Mouse (Mus musculus): ENCODE results near the gene Scgb1b20.
"Not testable (repeated sequence)": the region's sequence is repeated elsewhere in the genome, so short reads cannot be mapped to it uniquely, and the experiment has no call there.

Scgb1b20 gene

DNA sequence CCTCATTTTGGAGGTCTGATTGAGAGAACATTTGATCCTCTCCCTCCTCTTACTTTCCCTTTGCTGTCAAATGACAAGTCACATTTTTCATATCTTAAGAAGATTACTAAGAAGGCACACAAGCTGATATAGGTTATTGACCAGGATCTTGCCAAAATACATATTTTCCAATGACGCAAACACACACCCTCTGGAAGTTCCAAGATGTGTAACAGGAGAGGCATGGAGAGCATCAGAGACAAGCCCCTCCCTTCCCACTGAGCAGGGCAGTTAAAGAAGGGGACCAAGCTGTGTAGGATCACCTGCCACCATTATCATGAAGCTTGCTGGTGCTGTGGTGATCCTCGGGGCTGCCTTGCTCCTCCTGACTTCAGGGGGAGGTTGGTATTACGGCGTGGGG is at the start of gene Scgb1b20:
Gene Scgb1b20, plus strand, starts transcription at position 301 of the 400 bp plus-strand sequence.
- DNase-seq (ENCODE audit: low spot score in 2 of 2) = not testable (repeated sequence)

DNA sequence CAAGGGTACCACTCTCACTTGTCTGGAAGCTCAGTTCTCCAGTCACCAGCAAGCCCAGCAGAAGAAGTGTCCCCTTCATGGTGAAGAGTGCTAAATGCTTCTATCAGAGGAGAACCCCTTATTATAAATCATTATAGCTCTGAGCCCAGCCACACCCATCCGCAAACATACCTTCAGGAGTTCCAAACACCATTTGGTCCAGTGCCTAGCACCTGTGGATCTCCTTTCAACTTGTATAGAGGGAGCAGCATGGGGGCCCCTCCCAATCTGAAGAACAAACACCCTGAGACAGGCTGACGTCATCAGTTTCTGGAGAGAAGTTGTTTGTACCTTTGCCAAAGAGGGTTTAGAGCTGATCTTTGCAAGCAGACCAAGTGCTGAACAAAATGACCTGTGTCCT is 6.8 kb upstream of the Scgb1b20 start, which contains the start of gene Scgb2b20:
Gene Scgb2b20, minus strand, starts transcription at position 101 of the 400 bp plus-strand sequence.
- not testable (repeated sequence) for DNase-seq (ENCODE audit: low spot score in 2 of 2)

DNA sequence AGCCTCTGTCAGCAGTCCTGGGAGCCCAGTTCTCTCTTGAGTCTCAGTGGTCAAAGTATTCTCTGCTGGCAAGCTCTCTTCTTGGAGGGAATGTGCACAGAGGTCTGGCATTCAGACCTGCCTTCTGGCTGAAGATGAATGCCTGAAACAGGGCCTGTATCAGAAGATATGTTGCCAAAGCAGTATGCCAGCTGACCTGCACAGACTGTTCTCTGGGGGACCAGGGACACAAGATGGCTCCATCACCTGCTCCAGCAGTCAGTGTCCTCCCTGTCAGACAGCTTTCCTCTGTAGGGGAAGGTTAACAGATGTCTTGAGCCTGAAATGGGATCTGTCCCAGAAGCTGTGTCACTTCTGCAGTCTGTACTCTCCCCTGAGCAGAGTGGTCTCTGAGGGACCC is 26.7 kb downstream of the Scgb1b20 start:
- DNase-seq (ENCODE audit: low spot score in 2 of 2) = not testable (repeated sequence)

DNA sequence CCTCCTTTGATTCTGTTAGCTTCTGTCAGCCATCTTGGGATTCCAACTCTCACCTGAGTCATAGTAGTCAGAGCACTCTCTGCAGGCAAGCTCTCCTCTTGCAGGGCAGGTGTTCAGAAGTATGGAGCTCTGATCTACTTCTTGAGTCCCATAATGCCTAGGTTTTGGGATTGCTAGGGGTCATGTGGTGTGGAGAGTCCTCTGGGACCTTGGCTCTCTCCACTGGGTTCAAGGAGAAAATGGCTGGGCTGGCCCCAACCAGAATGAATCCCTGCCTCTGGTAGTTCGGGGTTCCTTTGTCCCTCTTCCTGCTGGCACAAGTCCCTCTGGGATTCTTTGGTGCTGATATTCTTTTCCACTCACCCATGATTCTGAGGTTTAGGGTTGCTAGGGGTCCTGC is 28.6 kb downstream of the Scgb1b20 start:
- DNase-seq (ENCODE audit: low spot score in 2 of 2) = no peak

DNA sequence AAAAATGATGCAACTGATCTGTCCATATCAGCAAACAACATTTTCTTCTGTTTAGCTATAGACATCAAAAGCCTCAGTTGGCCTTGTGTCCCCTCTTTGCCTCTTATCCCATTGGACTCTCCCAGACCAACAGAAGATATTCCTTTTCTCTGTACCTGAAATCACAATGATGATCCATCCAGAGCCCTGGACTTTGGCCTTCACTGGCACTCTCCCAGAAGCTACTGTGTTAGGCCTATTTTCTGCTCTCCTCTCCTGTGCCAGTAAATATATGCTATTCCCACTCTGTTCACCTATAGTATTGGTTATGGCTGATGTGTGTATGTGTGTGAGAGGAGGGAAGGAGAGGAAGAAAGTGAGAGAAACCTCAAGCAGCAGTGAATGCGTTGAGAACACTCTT is 36.6 kb downstream of the Scgb1b20 start:
- DNase-seq (ENCODE audit: low spot score in 2 of 2) = not testable (repeated sequence)

All from frontal cortex, postnatal 10 days (tissue).